Mouse (Mus musculus): ENCODE results near the gene Aoc2. TPM values are rescaled to one million over a fixed set of nuclear protein-coding genes. Genes with fewer than 3 reads are reported as not detected.

Aoc2 gene
- total and polyA plus RNA-seq, 3 experiments, result 3.6 to 10.7 (median 5.5) TPM

DNA sequence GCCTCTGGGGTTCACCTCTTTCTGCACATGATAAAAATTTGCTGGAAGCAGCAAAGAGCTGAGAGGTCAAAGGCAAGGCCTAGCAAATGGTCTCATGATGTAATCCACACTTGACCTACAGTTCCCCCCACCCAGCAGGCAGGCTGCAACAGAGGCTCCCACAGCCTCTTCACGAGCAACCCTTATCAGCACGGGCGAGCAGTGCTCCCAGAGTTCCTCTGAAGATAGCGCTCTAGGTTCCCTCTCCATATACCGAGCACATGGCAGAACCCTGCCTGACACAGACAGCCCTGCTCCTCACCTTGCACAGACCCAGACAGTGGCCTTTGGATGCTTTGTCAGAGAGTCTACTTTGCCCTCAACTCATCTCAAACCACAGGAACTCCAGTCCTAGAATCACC is 39.7 kb downstream of the Aoc2 start:
- Histone ChIP-seq H3K79me2 (replicated peaks; ENCODE audit: control insufficient read depth, extremely low read depth, insufficient read depth, poor library complexity, severe bottlenecking) (no peaks in the 10 kb centered on the region), H3K9me3 (replicated peaks; ENCODE audit: low read length) (no peaks in the 10 kb centered on the region), H3K4me2 (ENCODE audit: insufficient read depth, low read depth, poor library complexity, severe bottlenecking) (no peak overlapping the region), H3K27ac (ENCODE audit: insufficient read depth, low read depth) (no peak overlapping the region), H3K4me3 (replicated peaks in 1 of 3; ENCODE audit: low read depth in 2 of 3, low read length in 2 of 3, poor library complexity in 1 of 3) (no peak overlapping the region), H3K27me3 (replicated peaks) (no peaks in the 10 kb centered on the region), H3K36me3 (replicated peaks in 1 of 2; ENCODE audit: control insufficient read depth in 1 of 2, insufficient read depth in 1 of 2, low read length in 1 of 2) (no peaks in the 10 kb centered on the region), H3K4me1 (ENCODE audit: control insufficient read depth in 1 of 2, insufficient read depth in 2 of 2) (peaks cover 4 to 14% of the 10 kb centered on the region in 2 experiments; a peak in 3 of 4 replicates), H3K9ac (ENCODE audit: insufficient read depth, low read depth) (no peak overlapping the region)
- dilution Hi-C loops (cut with MboI; ENCODE audit: extremely low pct_ligation_motif_present, extremely low pct_unique_long_range_greater_than_20kb, low sequenced_read_pairs), result no loop called here
- no peak for DNase-seq (ENCODE audit: extremely low read depth)
- TF ChIP-seq BHLHE40 (IDR thresholded peaks at IDR 0.05; ENCODE audit: low read depth, low read length) (no peak), USF2 (conservative IDR thresholded peaks at IDR 0.05; ENCODE audit: low read depth, low read length) (no peak), ETS1 (conservative IDR thresholded peaks at IDR 0.05; ENCODE audit: low read depth, low read length) (no peak), EP300 (IDR thresholded peaks at IDR 0.05; ENCODE audit: low read length) (no peak), ZC3H11A (IDR thresholded peaks at IDR 0.05; ENCODE audit: low read depth, low read length) (no peak), ELF1 (IDR thresholded peaks at IDR 0.05; ENCODE audit: low read depth, low read length) (no peak), KAT2A (IDR thresholded peaks at IDR 0.05; ENCODE audit: insufficient replicate concordance, low read length) (no peak), USF1 (IDR thresholded peaks at IDR 0.05; ENCODE audit: low read depth, low read length) (no peak), MAFK (IDR thresholded peaks at IDR 0.05; ENCODE audit: insufficient replicate concordance, low read length) (no peak), RAD21 (IDR thresholded peaks at IDR 0.05; ENCODE audit: low read depth, low read length) (no peak), HCFC1 (IDR thresholded peaks at IDR 0.05; ENCODE audit: low read depth, low read length) (no peak), CHD1 (IDR thresholded peaks at IDR 0.05; ENCODE audit: low read depth, low read length) (no peak), CTCF (conservative IDR thresholded peaks at IDR 0.05 in 1 of 2, IDR thresholded peaks at IDR 0.05 in 1 of 2; ENCODE audit: low read depth in 2 of 2, low read length in 2 of 2) (no peak), GABPA (IDR thresholded peaks at IDR 0.05; ENCODE audit: insufficient replicate concordance, low read depth, low read length) (no peak), NELFE (IDR thresholded peaks at IDR 0.05; ENCODE audit: low read depth, low read length) (no peak), JUND (conservative IDR thresholded peaks at IDR 0.05; ENCODE audit: low read depth, low read length) (no peak), ZNF384 (IDR thresholded peaks at IDR 0.05; ENCODE audit: low read depth, low read length) (no peak), POLR2AphosphoS2 (IDR thresholded peaks at IDR 0.05; ENCODE audit: low read depth, low read length) (no peak), POLR2A (IDR thresholded peaks at IDR 0.05; ENCODE audit: low read depth, low read length) (no peak), MYC (IDR thresholded peaks at IDR 0.05; ENCODE audit: low read depth, low read length) (no peak)
- in situ Hi-C loops (cut with MboI; ENCODE audit: low pct_ligation_motif_present, low pct_unique_long_range_greater_than_20kb, low sequenced_read_pairs), result no loop called here

DNA sequence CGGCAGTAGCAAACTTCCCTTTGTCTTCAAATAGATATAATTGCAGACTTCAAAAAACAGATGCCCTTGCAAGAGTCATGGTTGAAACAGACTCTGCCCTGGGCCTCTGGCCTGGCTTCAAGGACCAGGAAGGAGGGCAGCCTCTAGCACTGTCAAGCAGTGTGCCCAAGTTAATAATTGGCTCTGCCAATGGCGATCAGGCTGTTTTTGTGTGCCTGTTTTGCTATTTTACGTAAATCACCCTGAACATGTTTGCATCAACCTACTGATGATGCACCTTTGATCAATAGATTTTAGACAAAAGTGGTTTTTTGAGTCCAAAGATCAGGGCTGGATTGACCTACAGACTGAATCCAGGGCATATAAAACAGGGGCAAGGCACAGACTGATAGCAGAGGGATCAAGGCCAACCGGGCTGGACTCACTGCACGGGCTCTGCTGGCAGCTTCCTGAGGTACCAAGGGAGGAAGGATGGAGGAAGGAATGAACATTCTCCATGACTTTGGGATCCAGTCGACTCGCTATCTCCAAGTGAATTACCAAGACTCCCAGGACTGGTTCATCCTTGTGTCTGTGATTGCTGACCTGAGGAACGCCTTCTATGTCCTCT is 42.6 kb downstream of the Aoc2 start, which contains the start of gene G6pc:
Gene G6pc (plus strand): TSS at position 236 of the 610 bp plus-strand sequence.
- Histone ChIP-seq H3K9me3 (replicated peaks; ENCODE audit: low read length) (no peaks in the 10 kb centered on the region), H3K36me3 (replicated peaks in 1 of 2; ENCODE audit: control insufficient read depth in 1 of 2, insufficient read depth in 1 of 2, low read length in 1 of 2) (no peaks in the 10 kb centered on the region), H3K27me3 (replicated peaks) (no peaks in the 10 kb centered on the region), H3K9ac (ENCODE audit: insufficient read depth, low read depth) (no peak within 1 kb of the TSS), H3K4me1 (ENCODE audit: control insufficient read depth in 1 of 2, insufficient read depth in 2 of 2) (no peaks in the 10 kb centered on the region), H3K4me2 (ENCODE audit: insufficient read depth, low read depth, poor library complexity, severe bottlenecking) (no peak within 1 kb of the TSS), H3K79me2 (replicated peaks; ENCODE audit: control insufficient read depth, extremely low read depth, insufficient read depth, poor library complexity, severe bottlenecking) (no peaks in the 10 kb centered on the region), H3K4me3 (replicated peaks in 1 of 3; ENCODE audit: low read depth in 2 of 3, low read length in 2 of 3, poor library complexity in 1 of 3) (no peak within 1 kb of the TSS), H3K27ac (ENCODE audit: insufficient read depth, low read depth) (no peak within 1 kb of the TSS)
- no peak for TF ChIP-seq RAD21 (IDR thresholded peaks at IDR 0.05; ENCODE audit: low read depth, low read length)
- TF ChIP-seq NRF1 (IDR thresholded peaks at IDR 0.05; ENCODE audit: low read depth, low read length), result no peak
- no peak for TF ChIP-seq CTCF (conservative IDR thresholded peaks at IDR 0.05 in 1 of 2, IDR thresholded peaks at IDR 0.05 in 1 of 2; ENCODE audit: low read depth in 2 of 2, low read length in 2 of 2)
- TF ChIP-seq ZNF384 (IDR thresholded peaks at IDR 0.05; ENCODE audit: low read depth, low read length), result no peak
- no peak for TF ChIP-seq JUN (IDR thresholded peaks at IDR 0.05; ENCODE audit: insufficient read depth, low read depth, low read length)
- no peak for TF ChIP-seq SMC3 (IDR thresholded peaks at IDR 0.05; ENCODE audit: low read depth, low read length)
- no peak for TF ChIP-seq HCFC1 (IDR thresholded peaks at IDR 0.05; ENCODE audit: low read depth, low read length)
- no peak for TF ChIP-seq E2F4 (IDR thresholded peaks at IDR 0.05; ENCODE audit: insufficient replicate concordance, low read depth, low read length)
- no peak for TF ChIP-seq MXI1 (IDR thresholded peaks at IDR 0.05; ENCODE audit: low read depth, low read length)
- no peak for TF ChIP-seq MYC (IDR thresholded peaks at IDR 0.05; ENCODE audit: low read depth, low read length)
- no peak for TF ChIP-seq USF2 (conservative IDR thresholded peaks at IDR 0.05; ENCODE audit: low read depth, low read length)
- TF ChIP-seq CHD2 (IDR thresholded peaks at IDR 0.05; ENCODE audit: low read length), result no peak
- no peak for TF ChIP-seq NELFE (IDR thresholded peaks at IDR 0.05; ENCODE audit: low read depth, low read length)
- in situ Hi-C loops (cut with MboI; ENCODE audit: low pct_ligation_motif_present, low pct_unique_long_range_greater_than_20kb, low sequenced_read_pairs) (no loop called here), dilution Hi-C loops (cut with MboI; ENCODE audit: extremely low pct_ligation_motif_present, extremely low pct_unique_long_range_greater_than_20kb, low sequenced_read_pairs) (no loop called here)
- DNase-seq (ENCODE audit: extremely low read depth), result no peak
